Comparison of ENCODE assay signal across 15 mouse cellular contexts in the genomic region with DNA sequence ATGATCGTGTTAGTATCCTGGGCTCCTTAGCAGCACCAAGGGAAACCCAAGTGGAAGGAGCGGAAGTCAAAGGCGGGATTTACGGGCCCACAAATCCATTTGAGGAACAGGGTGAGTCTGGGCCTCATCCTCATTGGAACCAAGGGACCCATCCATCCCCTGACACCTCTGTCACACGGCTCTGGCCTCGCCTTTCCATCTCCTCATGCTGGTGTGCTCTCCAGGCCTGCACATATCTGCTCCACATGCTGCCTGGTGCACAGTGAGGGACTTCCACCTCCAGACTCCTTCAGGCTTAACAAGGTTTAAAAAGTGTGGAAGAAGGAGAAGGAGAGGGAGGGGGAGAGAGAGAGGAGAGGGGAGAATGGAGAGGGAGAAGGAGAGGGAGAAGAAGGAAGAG.
"Had no signal": no experiment of that assay in that cellular context is flagged by ENCODE, and none has a peak within 500 bp of the region (broad histone marks: within the 10 kb centered on the region; RNA-seq: fewer than 3 reads in every experiment).

No protein-coding gene starts in this region.

- H3K4me2 ChIP-seq: neural tube, embryonic 15.5 days; stomach, embryonic 15.5 days had no signal

- DNase-seq: retina, postnatal 1 day; right cerebral cortex, adult 18-20 months; right cerebral cortex, postnatal 14 days; right cerebral cortex, postnatal 25 days; right cerebral cortex, postnatal 4 days; spleen, adult 18-20 months; thymus, adult 18-20 months; thymus, adult 2 months; thymus, postnatal 14 days; thymus, postnatal 25 days; thymus, postnatal 36 days; thymus, postnatal 4 days had no signal

- H3K9me3 ChIP-seq: neural tube, embryonic 15.5 days; stomach, embryonic 15.5 days had no signal

- H3K27ac ChIP-seq: neural tube, embryonic 15.5 days; stomach, embryonic 15.5 days; stomach, postnatal 0 days had no signal

- H3K36me3 ChIP-seq: neural tube, embryonic 15.5 days; stomach, embryonic 15.5 days had no signal

- H3K27me3 ChIP-seq: neural tube, embryonic 15.5 days; stomach, embryonic 15.5 days had no signal

- H3K4me3 ChIP-seq: neural tube, embryonic 15.5 days; stomach, embryonic 15.5 days had no signal

- H3K9ac ChIP-seq: neural tube, embryonic 15.5 days; stomach, embryonic 15.5 days had no signal
